Mouse (Mus musculus): Measurements from ENCODE around the gene Fbxo6.
"Not testable (repeated sequence)": the region's sequence is repeated elsewhere in the genome, so short reads cannot be mapped to it uniquely, and the experiment has no call there.

Gene Fbxo6

DNA sequence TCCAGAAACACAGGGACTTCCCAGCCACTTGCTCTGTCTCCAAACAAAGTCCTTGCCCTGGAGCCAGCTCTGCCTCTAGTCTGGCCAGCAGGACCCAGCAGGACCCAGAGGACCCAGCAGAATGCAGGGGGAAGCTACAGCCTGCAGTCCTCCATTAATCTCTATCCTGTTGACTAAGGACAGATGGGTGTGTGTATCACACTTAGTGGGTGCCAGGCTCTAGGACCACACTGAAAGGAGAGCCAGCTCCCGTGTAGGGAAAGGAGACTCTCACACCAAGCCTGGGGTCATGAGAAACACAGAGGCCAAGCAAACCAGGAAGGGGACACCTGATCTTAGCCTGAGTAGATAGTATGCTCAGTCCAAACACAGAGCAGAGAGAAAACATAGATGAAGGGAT lies 23.7 kb downstream of the Fbxo6 start:
- no peak for DNase-seq (ENCODE audit: low spot score in 2 of 2)

DNA sequence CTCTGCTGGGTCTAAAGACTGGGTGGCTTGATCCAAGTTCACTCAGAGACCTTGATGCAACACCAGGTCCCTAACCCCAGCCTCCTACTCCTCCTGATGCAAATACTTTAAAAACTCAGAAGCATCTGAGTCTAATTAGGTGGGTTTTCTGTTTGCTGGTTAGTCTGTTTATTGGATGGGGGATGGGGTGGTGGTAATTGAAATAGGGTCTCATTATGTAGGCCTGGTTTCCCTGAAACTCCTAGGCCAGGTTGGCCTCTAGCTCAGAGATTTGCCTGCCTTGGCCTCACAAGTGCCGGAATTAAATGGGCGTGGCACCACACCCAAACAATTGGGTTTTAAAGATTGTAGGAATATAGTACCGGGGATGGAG lies 29.3 kb downstream of the Fbxo6 start:
- no peak for DNase-seq (ENCODE audit: low spot score in 2 of 2)

DNA sequence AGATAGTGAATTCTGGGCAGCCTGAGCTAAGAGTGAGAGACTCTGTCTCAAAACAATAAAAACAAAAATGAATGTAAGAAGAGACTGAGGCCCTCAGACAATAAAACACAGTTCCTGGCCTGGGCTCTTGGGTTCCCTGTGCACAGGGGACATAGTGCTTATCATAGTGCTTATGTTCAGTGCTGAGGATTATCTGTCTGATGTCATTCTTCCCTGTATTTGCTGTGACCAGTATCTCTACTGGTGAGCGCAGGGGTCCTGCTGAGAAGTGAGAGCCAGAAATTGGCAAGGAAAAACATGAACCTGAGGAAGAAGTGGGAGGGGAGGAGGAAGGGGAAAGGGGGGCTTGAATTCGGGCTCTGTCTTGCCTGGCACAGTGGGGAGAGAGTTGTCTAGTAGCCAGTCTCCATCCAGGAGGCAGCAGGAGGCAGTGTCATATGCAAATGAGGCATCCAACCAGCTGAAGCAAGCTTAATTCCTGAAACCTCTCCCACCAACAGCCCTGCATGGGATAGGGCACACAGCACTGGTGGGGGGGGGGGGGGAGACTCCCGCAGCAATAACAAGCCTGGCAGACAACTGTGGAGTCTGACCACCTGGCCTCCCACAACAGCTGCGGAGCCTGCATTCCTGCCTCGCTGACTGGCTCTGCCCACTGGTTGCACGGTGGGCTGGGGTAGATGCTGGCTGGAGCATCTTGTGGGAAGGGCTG lies 29.8 kb downstream of the Fbxo6 start:
- no peak for DNase-seq (ENCODE audit: low spot score in 2 of 2)

DNA sequence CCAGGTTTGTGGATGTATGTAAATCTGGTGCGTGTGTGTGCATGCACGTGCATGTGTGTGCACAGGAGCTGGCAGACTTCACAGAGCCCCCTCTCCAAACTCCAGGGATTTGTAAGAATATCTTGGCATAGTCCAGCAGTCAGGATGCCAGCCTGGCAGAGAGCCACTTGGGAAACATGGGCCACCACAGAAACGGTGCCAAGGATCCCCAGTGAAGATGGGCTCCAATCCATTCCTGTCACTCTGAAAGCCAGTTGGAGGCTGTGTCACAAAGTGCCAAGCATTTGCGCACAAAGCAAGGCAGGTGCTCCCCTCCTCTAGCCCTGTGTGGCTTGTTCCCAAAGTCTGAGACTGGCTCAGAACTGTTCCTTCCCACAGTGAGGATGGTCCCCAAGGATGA lies 30.6 kb downstream of the Fbxo6 start:
- no peak for DNase-seq (ENCODE audit: low spot score in 2 of 2)

DNA sequence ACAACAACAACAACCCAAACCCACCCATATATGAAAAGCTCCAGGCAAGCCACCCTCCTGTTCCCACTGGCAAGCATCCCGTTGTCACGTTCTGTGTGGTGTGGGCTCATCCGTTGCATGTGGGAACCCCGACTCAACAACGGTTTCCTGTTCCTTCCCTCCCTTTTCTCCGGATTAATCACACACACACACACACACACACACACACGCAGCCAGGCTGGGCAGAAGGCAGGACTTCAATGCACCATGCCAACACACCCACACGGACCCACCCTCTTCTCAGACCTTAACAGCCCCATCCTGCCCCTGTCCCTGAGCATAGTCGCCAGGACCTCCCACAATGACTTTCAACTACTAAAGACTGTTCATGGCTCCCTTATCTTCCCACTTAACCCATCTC lies 31.4 kb downstream of the Fbxo6 start:
- DNase-seq (ENCODE audit: low spot score in 2 of 2), result no peak

DNA sequence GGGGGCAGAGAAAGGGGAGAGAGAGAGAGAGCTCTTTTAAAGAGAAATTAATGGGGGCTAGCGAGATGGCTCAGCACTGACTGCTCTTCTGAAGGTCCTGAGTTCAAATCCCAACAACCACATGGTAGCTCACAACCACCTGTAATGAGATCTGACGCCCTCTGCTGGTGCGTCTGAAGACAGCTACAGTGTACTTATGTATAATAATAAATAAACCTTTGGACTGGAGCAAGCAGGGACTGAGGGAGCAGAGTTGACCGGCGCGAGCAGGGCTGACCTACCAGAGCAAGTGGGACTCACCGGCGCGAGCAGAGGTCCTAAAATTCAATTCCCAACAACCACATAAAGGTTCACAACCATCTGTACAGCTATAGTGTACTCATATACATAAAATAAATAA lies 32.4 kb downstream of the Fbxo6 start:
- not testable (repeated sequence) for DNase-seq (ENCODE audit: low spot score in 2 of 2)

DNA sequence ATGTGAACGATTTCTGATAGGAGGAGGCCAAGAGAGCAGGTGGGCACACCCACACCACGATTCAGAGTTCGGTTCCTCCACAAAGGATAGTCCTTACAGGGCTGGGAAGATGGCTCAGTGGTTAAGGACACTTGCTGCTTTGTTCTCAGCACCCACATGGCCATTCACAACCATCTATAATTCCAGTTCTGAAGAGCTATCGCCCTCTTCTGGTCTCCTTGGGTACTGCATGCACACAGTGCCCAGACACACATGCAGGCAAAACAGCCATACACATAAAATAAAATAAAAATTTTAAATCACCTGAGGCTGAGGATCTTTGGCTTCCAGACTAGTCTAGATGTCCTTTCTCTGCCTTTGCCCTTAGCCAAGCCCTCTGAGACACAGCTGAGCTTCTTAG lies 34.5 kb downstream of the Fbxo6 start:
- DNase-seq (ENCODE audit: low spot score in 2 of 2), result no peak

DNA sequence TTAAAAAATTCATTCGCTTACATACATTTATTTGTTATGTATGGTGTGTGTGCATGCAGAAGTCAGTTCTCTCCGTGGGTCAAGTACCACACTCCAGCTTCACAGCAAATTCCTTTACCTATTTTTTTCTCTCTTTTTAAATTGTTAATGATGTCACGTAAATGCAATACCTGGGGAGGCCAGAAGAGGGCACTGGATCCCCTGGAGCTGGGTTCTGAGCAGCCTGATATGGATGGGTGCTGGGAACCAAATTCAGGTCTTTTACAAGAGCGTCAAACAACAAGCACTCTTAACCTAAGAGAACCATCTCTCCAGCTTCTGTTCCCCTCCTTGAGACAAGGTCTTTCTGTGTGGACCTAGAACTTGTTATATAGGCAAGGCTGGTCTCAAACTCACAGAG lies 35.3 kb downstream of the Fbxo6 start:
- DNase-seq (ENCODE audit: low spot score in 2 of 2), result no peak

DNA sequence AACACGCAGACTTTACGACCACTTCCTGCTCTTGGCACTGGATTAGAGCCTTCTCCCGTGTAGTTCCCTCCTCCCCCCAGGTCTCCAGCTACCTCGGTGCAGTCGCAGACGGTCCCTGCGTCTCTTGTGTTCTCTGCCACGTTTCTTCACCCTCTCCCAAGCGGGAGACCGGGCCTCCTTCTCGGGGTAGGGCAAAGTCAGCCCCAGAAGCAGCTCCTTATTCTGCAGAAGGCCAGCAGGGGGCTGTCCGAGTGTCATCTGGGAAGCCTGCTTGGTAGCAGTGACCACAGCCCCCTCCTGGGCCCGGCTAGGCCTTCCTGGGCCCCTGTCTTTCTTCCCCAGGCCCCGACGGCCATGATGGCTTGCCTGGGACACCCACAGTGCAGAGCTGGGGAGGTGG lies 36.5 kb downstream of the Fbxo6 start:
- DNase-seq (ENCODE audit: low spot score in 2 of 2), result no peak

DNA sequence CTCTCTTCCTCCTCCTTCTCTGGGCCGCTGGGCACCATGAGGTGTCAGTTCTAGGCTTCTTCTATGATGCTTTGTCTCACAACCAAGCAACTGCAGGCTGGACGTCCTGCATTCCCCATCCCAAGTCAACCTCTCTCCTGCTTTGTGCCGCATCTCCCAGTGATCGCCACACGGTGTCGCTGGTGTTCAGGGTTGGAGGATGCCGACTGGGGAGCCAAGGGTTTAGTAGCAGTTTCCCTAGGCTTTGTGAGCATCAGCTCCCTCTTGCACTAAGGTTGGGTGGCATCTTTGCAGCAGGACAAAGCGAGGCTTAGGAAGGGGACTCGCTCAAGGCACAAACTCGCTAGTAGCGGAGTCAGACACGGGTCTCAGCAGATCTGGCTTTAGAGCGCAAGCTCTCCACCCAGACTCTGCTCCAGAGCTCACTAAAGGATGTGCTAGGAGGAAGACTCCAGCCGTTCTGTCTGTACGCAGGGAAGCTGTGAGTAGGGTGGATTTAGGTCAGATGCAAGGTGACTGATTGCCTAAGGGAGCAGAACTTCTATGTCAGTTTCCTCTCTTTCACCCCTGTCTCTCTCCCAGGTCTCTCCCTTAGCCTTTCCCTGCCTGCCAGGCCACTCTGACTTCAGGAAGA lies 37.1 kb downstream of the Fbxo6 start:
- peak; percentile 63 to 77 for DNase-seq (ENCODE audit: low spot score in 2 of 2)

DNA sequence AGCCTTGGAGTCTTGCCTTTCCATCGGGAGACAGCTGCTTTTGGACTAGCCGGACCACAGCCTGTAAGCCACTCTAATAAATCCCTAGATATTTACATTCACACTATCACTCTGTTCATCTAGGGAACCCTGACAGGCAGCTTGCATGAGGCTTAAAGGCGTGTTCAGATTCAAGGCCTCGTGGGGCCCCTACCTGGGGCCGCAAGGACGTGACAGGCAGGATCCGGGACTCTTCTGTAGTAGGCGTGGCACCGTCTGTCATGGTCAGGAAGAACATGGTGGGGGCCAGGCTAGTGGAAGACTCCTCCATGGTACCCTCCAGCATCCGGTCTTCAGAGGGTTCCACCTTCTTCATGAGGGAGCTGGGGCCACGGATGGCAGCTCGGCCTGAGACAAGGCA lies 39.4 kb downstream of the Fbxo6 start:
- no peak for DNase-seq (ENCODE audit: low spot score in 2 of 2)

DNA sequence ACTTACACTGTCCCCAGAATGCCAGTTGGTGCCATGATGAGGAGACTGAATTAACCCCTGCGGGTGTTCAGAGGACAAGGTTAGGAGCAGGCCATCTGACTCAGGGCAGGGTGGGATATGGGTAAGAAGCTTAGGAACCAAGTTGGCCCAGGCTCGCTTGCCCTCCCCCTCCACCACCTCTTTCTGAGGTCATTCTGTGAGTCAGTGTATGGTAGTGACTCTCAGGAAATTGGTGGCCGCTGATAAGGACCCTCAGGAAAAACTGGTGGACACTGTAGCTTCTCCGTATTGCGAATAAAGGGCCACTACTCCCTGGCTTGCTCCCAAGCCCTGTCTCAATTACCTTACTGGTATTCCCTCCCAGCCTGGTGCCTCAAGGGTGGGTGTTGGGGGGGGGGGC lies 42.7 kb downstream of the Fbxo6 start:
- DNase-seq (ENCODE audit: low spot score in 2 of 2), result no peak

DNA sequence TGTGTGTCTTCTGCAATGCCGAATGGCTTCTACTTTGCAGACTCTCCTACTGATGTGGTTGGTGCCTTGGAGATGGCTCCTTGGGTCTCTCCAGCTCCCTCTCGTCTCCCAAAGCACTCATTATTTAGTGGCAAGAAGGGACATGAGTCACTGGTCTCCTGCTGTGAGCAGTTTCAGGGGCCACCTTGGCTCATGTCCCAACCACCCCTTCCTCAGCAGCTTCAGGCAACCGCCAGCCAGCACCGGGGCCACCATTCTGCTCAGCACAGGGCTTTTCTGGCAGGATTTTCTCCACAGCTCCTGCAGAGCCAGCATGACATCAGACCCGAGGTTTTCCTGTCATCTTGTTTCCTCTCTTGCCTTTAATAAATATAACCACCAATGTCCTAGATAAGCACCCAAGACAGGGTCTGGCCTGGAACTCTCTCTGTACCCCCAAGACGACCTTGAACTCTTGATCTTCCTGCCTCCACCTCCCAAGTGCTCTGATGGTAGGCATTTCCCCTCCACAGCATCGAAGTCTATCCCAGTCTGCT lies 43.3 kb downstream of the Fbxo6 start:
- no peak for DNase-seq (ENCODE audit: low spot score in 2 of 2)

DNA sequence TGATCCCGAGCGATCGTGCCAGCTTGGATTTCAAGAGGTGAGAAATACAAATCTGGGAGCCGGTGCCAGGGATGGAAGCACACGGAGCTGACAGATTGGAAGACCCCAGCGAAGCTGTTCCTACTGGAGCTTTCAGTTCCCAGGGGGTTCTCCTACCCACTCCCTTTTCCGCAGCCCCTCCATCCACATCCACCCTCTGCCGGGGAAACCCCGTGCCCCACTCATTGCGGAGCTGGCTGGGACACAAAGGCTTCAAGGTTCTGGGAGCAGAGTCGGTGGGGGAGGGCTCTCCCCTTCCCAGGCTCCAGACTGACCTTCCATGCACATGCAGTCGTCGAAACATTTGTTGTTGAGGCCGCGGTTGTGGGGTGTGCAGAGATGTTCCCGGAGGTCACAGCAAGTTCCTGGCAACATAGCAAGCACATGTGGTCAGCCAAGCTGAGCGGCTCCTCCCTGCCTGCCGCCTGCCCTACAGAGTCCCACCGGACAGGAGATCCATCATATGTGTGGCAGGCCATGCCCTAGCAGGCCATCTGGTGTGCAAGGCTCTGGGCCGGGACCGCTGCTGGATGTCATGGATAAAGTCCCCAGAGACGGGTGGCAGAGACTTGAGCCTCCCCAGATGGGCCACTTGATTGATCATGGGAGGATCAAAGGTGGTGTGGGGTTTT lies 44.2 kb downstream of the Fbxo6 start:
- no peak for DNase-seq (ENCODE audit: low spot score in 2 of 2)

DNA sequence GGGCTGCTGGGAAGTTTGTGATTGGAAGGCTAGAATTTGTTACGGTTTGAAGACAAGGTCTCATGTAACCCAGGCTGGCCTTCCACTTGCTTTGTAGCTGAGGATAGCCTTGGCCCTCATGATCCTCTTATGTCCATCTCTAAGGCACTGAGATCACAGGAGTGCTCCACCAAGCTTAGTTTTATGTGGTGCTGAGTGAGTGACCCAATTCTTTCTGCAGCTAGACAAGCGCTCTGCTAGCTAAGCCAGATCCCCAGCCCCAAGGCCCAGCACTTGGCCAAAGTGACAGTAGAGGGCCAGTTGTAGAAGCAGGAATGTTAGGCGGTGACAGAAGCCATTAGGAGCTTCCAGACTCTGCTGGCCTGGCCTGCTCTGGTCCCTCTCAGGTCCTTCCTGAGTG lies 47.8 kb downstream of the Fbxo6 start:
- no peak for DNase-seq (ENCODE audit: low spot score in 2 of 2)

DNA sequence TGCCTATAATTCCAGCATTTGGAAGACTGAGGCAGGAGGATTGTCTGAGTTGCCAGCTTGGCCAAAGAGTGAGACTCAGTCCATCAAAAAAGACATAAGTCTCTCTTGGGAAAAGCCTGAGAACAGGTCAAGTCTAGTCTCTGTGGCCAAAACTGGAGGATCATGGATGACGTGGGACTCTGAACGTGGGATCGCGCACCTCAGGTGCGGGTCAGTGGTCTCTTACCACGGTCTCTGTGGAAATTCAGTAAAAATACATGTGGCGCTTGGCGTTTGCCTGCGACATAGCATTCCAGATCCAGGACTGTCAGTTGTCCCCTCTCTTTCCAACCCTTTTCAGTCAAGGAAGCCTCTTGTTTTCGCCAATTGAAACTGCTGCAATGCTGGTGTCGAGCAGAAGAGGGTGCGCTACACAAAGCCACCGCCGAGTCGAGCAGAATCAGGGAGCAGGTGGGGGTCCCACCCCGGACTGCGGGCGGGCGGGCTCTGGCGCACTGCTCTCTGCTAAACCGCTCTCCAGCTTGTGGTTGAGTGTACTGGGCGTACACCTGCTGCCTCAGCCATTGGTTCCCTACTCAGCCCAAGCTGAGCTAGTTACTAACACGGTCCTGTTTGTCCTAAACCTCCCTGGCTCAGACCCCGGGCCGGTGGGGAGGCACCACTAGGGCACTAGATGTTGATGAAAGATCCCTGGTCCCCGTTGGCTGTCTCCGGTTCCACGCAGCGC lies 50.0 kb downstream of the Fbxo6 start:
- DNase-seq (ENCODE audit: low spot score in 2 of 2), result peak in 1 of 2 experiments; percentile 58

DNA sequence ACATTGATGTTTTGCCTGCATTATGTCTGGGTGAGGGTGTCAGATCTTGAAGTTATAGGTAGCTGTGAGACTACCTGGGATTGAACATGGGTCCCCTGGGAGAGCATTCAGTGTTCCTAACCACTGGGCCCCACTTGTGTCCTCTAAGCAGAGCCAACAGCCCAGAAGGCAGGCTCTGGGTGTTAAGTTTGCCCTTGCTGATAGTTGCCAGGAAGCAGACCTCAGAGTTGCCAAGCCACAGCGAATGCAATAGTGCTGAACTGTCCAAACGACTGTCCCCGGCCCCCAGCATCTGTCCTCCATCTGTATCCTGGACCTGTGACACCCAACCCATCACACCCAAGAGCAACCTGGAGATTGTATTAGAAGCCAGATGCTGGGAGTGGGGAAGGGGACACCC lies 53.3 kb downstream of the Fbxo6 start:
- no peak for DNase-seq (ENCODE audit: low spot score in 2 of 2)

DNA sequence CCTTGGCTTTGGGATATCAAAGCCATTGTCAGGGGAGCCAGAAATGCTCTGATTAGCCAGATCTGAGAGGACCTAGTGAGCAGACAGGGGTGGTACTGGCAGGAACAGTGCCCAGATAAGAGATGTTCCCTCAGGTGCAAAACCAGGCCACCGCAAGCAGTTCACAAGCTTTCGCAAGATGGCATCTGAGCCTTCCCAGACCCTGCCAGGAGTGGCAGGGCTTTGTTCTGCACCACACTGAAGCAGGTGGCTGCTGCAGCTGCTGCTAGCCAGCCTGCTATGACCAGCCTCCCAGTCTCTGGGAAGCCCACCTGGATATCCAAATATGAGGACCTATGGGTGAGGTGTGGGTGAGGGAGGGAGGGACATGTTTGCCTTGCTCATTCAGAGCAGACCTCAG lies 54.0 kb downstream of the Fbxo6 start:
- no peak for DNase-seq (ENCODE audit: low spot score in 2 of 2)

All from heart, adult 9 months (tissue).